Mouse (Mus musculus) G1E (cell line): ENCODE measurements around the gene Scrn2.

ENCODE experiments used
- CTCF ChIP-seq: IDR thresholded peaks from 2 replicates; pipeline ENCODE4 v1.5.1; 2012; ENCODE audit warnings: low read depth, low read length, inconsistent platforms, mixed read lengths
- GATA1 ChIP-seq: IDR thresholded peaks from 2 replicates; pipeline ENCODE4 v1.6.1; 2012; ENCODE audit warnings: borderline replicate concordance, low read length, inconsistent platforms, mixed read lengths
- POLR2AphosphoS5 ChIP-seq: IDR thresholded peaks from 2 replicates; pipeline ENCODE4 v1.6.1; 2012; ENCODE audit warnings: low read depth, low read length, inconsistent platforms; ENCODE audit not compliant: insufficient replicate concordance
- TAL1 ChIP-seq: conservative IDR thresholded peaks from 2 replicates; pipeline ENCODE4 v1.6.1; 2012; ENCODE audit warnings: low read depth, low read length, inconsistent platforms, mixed read lengths

DNA sequence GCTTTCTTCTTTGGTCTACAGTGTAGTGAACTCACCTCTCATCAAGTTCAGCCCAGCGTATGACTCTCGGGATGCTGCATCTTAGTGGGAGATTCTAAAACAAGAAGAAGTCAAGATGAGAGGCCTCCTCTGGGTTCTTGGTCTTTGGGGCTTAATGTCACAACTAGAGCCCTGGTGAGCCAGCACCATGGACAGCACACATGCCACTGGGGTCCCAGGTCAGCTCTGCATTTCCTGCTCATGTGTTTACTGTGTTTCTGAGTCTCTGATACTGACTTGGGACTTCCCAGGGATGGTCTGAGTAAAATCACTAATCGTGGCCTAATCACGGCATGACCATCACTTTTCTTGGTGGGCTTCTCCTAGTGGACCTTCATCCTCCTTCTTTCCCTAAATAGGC lies 49.0 kb downstream of the Scrn2 start:
- TF ChIP-seq CTCF (no peak), GATA1 (no peak), TAL1 (no peak), POLR2AphosphoS5 (no peak)
